Mouse (Mus musculus): ENCODE measurements around the gene Pcbd2. TPM values are rescaled to one million over a fixed set of nuclear protein-coding genes. Genes with fewer than 3 reads are reported as not detected.

The Pcbd2 gene
- polyA plus RNA-seq, 1 experiment from 2014 or later = 58.7 TPM

Other genes with a start within 250 kb of the Pcbd2 start
- 51.8 and 53.5 TPM in 2 replicates for gene Dbn1, start 239.3 kb upstream of the Pcbd2 start, polyA plus RNA-seq (2014; fragmentation: Nextera tagmentation; extraction: Ambion mirVana)
- 329 and 370 TPM in 2 replicates for gene Pdlim7, start 213.7 kb upstream of the Pcbd2 start, polyA plus RNA-seq (2014; fragmentation: Nextera tagmentation; extraction: Ambion mirVana)
- 1.3 and 1.4 TPM in 2 replicates for gene Dok3, start 198.1 kb upstream of the Pcbd2 start, polyA plus RNA-seq (2014; fragmentation: Nextera tagmentation; extraction: Ambion mirVana)
- gene Ddx41, start 190.7 kb upstream of the Pcbd2 start, polyA plus RNA-seq (2014; fragmentation: Nextera tagmentation; extraction: Ambion mirVana) = 27.8 and 28.9 TPM in 2 replicates
- 16.8 and 19.5 TPM in 2 replicates for gene Fam193b, start 156.2 kb upstream of the Pcbd2 start, polyA plus RNA-seq (2014; fragmentation: Nextera tagmentation; extraction: Ambion mirVana)
- gene Tmed9, start 153.6 kb upstream of the Pcbd2 start, polyA plus RNA-seq (2014; fragmentation: Nextera tagmentation; extraction: Ambion mirVana) = 35.0 and 58.4 TPM in 2 replicates
- 16.4 and 17.2 TPM in 2 replicates for gene B4galt7, start 127.5 kb upstream of the Pcbd2 start, polyA plus RNA-seq (2014; fragmentation: Nextera tagmentation; extraction: Ambion mirVana)
- 35.3 and 41.2 TPM in 2 replicates for gene Caml, start 104.4 kb upstream of the Pcbd2 start, polyA plus RNA-seq (2014; fragmentation: Nextera tagmentation; extraction: Ambion mirVana)
- 22.0 and 22.8 TPM in 2 replicates for gene Ddx46, start 92.3 kb upstream of the Pcbd2 start, polyA plus RNA-seq (2014; fragmentation: Nextera tagmentation; extraction: Ambion mirVana)
- gene B230219D22Rik, start 34.2 kb upstream of the Pcbd2 start, polyA plus RNA-seq (2014; fragmentation: Nextera tagmentation; extraction: Ambion mirVana) = 74.8 and 75.4 TPM in 2 replicates
- 69.6 and 70.5 TPM in 2 replicates for gene Txndc15, start 12.7 kb upstream of the Pcbd2 start, polyA plus RNA-seq (2014; fragmentation: Nextera tagmentation; extraction: Ambion mirVana)
- not detected in 2 replicates for gene Catsper3, start 57.2 kb downstream of the Pcbd2 start, polyA plus RNA-seq (2014; fragmentation: Nextera tagmentation; extraction: Ambion mirVana)
- gene Pitx1, start 108.8 kb downstream of the Pcbd2 start, polyA plus RNA-seq (2014; fragmentation: Nextera tagmentation; extraction: Ambion mirVana) = 0.09 TPM in 1 of 2 replicates, not detected in the other

Data from heart, embryonic 14.5 days (tissue).